Mouse (Mus musculus) C2C12 (cell line): ENCODE results near the gene Gm10959.

Experiments
- CTCF ChIP-seq: IDR thresholded peaks from one replicate; pipeline ENCODE4 v1.5.1; 2011; ENCODE audit not compliant: control insufficient read depth, insufficient read depth, insufficient read length
- MAX ChIP-seq: IDR thresholded peaks from one replicate; pipeline ENCODE4 v1.6.1; 2011; ENCODE audit warnings: mild to moderate bottlenecking, control low read depth
- MYOD1 ChIP-seq: IDR thresholded peaks from one replicate; pipeline ENCODE4 v1.6.1; 2011; ENCODE audit warnings: low read depth; ENCODE audit not compliant: control insufficient read depth, insufficient read length
- MYOG ChIP-seq: IDR thresholded peaks from one replicate; pipeline ENCODE4 v1.6.1; 2011; ENCODE audit not compliant: control insufficient read depth, insufficient read length; ENCODE audit errors: extremely low read depth
- USF1 ChIP-seq: IDR thresholded peaks from one replicate; pipeline ENCODE4 v1.6.1; 2011; ENCODE audit warnings: low read depth, mild to moderate bottlenecking, control low read depth, moderate library complexity

GRCm38 (mm10) chr3:122924009-122924914 lies 5.1 kb upstream of the Gm10959 start, which contains the start of gene 1810037I17Rik:
- no peak for TF ChIP-seq CTCF
- no peak for TF ChIP-seq MYOD1
- TF ChIP-seq USF1 = no peak
- peak; percentile 35 for TF ChIP-seq MAX
- TF ChIP-seq MYOG = no peak
